Mouse (Mus musculus) small intestine, adult 2 months (tissue): ENCODE results near the gene Mink1.

ENCODE experiments used
- CTCF ChIP-seq: fragments of 200-500 bp; IDR thresholded peaks from 2 replicates; pipeline ENCODE4 v1.5.1; 2012; ENCODE audit warnings: low read depth, mild to moderate bottlenecking, control low read depth, inconsistent platforms, low read length, moderate library complexity, mixed read lengths; ENCODE audit not compliant: insufficient replicate concordance, insufficient read length; ENCODE audit errors: extremely low read depth
- POLR2A ChIP-seq: fragments of 200-500 bp; IDR thresholded peaks from 2 replicates; pipeline ENCODE4 v1.6.1; 2012; ENCODE audit warnings: low read depth, mild to moderate bottlenecking, control low read depth, inconsistent platforms, low read length, moderate library complexity

DNA sequence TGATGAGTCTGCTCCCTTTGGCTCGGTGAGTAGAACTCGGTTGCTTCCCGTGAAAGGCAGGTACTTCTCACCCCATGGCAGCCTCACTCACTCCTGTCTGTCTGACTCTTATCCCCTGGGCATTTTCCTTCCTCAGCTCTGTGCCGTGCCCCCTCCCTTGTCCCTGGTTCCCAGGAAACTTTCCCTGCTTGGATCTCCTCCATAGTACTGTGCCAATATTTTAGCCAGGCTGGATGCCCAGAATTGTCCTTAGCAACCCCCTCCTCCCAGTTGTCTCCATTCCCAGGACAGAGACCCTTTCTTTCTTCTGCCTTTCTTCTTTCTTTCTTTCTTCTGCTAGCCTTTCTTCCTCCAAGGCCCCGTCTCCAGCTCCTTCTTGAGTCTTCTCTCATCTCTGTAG lies 21.3 kb upstream of the Mink1 start:
- TF ChIP-seq POLR2A, result no peak
- no peak for TF ChIP-seq CTCF
